Mouse (Mus musculus) C2C12 (cell line): ENCODE data around the gene Maf.

Experiments
- CEBPB ChIP-seq: IDR thresholded peaks from one replicate; pipeline ENCODE4 v1.6.1; 2011; ENCODE audit warnings: low read depth, mild to moderate bottlenecking, control low read depth, moderate library complexity
- CTCF ChIP-seq: IDR thresholded peaks from one replicate; pipeline ENCODE4 v1.5.1; 2011; ENCODE audit not compliant: control insufficient read depth, insufficient read depth, insufficient read length
- MAX ChIP-seq: IDR thresholded peaks from one replicate; pipeline ENCODE4 v1.6.1; 2011; ENCODE audit warnings: mild to moderate bottlenecking, control low read depth
- MYOD1 ChIP-seq: IDR thresholded peaks from one replicate; pipeline ENCODE4 v1.6.1; 2011; ENCODE audit warnings: low read depth; ENCODE audit not compliant: control insufficient read depth, insufficient read length
- USF1 ChIP-seq: IDR thresholded peaks from one replicate; pipeline ENCODE4 v1.6.1; 2011; ENCODE audit warnings: low read depth, mild to moderate bottlenecking, control low read depth, moderate library complexity

GRCm38 (mm10) chr8:115745648-115746047 is 38.1 kb upstream of the Maf start:
- TF ChIP-seq CTCF: no peak
- no peak for TF ChIP-seq MYOD1
- no peak for TF ChIP-seq MAX
- TF ChIP-seq USF1: no peak
- no peak for TF ChIP-seq CEBPB
